Mouse (Mus musculus) embryonic facial prominence, embryonic 10.5 days (tissue): ENCODE measurements around the gene St3gal3. TPM values are rescaled to one million over a fixed set of nuclear protein-coding genes. Genes with fewer than 3 reads are reported as not detected.

Source experiments
- DNase-seq: peaks from one replicate; pipeline ENCODE4 v3.0.0-alpha.2; 2017; ENCODE audit warnings: low spot score
- H3K27ac ChIP-seq: fragments of 300-500 bp; sonication (generic); replicated peaks from 2 replicates; pipeline ENCODE4 v1.5.1; 2016; ENCODE audit warnings: mild to moderate bottlenecking
- H3K27me3 ChIP-seq: fragments of 300-500 bp; sonication (generic); replicated peaks from 2 replicates; pipeline ENCODE4 v1.6.1; 2016; ENCODE audit warnings: low read depth, mild to moderate bottlenecking; ENCODE audit not compliant: poor library complexity, severe bottlenecking
- H3K36me3 ChIP-seq: fragments of 300-500 bp; sonication (generic); replicated peaks from 2 replicates; pipeline ENCODE4 v1.6.1; 2016; ENCODE audit warnings: mild to moderate bottlenecking, moderate library complexity
- H3K4me1 ChIP-seq: fragments of 300-500 bp; sonication (generic); 2 replicates; pipeline ENCODE4 v1.6.1; 2016
- H3K4me3 ChIP-seq: fragments of 300-500 bp; sonication (generic); 2 replicates; pipeline ENCODE4 v1.5.1; 2016; ENCODE audit warnings: mild to moderate bottlenecking, moderate library complexity
- H3K9me3 ChIP-seq: fragments of 300-500 bp; sonication (generic); 2 replicates; pipeline ENCODE4 v1.6.1; 2016; ENCODE audit warnings: mild to moderate bottlenecking
- WGBS: fragments of 180-500 bp; shearing (Covaris S2); methylation state at CpG from one replicate; pipeline ENCODE4 v1.1.7; 2016; 5-methylcytosine and 5-hydroxymethylcytosine counted together
- polyA plus RNA-seq: library from polyadenylated mRNA; unstranded; fragments of >200 nt; fragmentation: Nextera tagmentation; extraction: Ambion mirVana; gene quantifications from 2 replicates; pipeline ENCODE4 v1.2.1, GENCODE M21; 2016

St3gal3 gene
- polyA plus RNA-seq, 1 experiment from 2014 or later: 7.4 TPM

GRCm38 (mm10) chr4:117997381-117998269 lies 137.1 kb downstream of the St3gal3 start:
- peak; percentile 82 for DNase-seq
- Histone ChIP-seq H3K4me1 (peaks cover 58% of the 10 kb centered on the region), H3K27me3 (no peaks in the 10 kb centered on the region; the same call in 1 of the 2 replicates), H3K4me3 (peak overlapping the region; percentile 25; the same call in 1 of the 2 replicates), H3K9me3 (no peaks in the 10 kb centered on the region), H3K36me3 (no peaks in the 10 kb centered on the region), H3K27ac (peak overlapping the region; percentile 48)
- 11% methylated on average over 20 of the region's 20 CpGs for WGBS

- WGBS: 82% methylated on average over 5 of the region's 5 CpGs
- Histone ChIP-seq H3K9me3 (no peaks in the 10 kb centered on the region), H3K27me3 (no peaks in the 10 kb centered on the region; the same call in 1 of the 2 replicates), H3K4me1 (peaks cover 58% of the 10 kb centered on the region), H3K27ac (no peak overlapping the region), H3K4me3 (no peak overlapping the region), H3K36me3 (no peaks in the 10 kb centered on the region)
- no peak for DNase-seq
Observed at GRCm38 (mm10) chr4:117996701-117997100, 138.0 kb downstream of the St3gal3 start.

GRCm38 (mm10) chr4:117995461-117995860 lies 139.3 kb downstream of the St3gal3 start:
- 87% methylated on average over 1 of the region's 1 CpGs for WGBS
- no peaks in the 10 kb centered on the region; the same call in 1 of the 2 replicates for H3K27me3 ChIP-seq

GRCm38 (mm10) chr4:117993421-117993820 lies 141.3 kb downstream of the St3gal3 start:
- no peak overlapping the region for H3K4me3 ChIP-seq
- no peaks in the 10 kb centered on the region for H3K36me3 ChIP-seq
- no peaks in the 10 kb centered on the region for H3K27me3 ChIP-seq
- H3K27ac ChIP-seq: no peak overlapping the region
- H3K9me3 ChIP-seq: no peaks in the 10 kb centered on the region
- 87% methylated on average over 2 of the region's 2 CpGs for WGBS
- DNase-seq: no peak
- H3K4me1 ChIP-seq: peaks cover 34% of the 10 kb centered on the region

More at GRCm38 (mm10) chr4:117995461-117995860, 139.3 kb downstream of the St3gal3 start:
- H3K36me3 ChIP-seq: no peaks in the 10 kb centered on the region
- H3K4me1 ChIP-seq: peaks cover 46% of the 10 kb centered on the region
- no peak overlapping the region for H3K4me3 ChIP-seq
- H3K27ac ChIP-seq: no peak overlapping the region
- no peak for DNase-seq
- no peaks in the 10 kb centered on the region for H3K9me3 ChIP-seq

GRCm38 (mm10) chr4:117992872-117993271 lies 141.8 kb downstream of the St3gal3 start:
- Histone ChIP-seq H3K27ac (no peak overlapping the region), H3K27me3 (no peaks in the 10 kb centered on the region), H3K36me3 (no peaks in the 10 kb centered on the region), H3K4me3 (no peak overlapping the region), H3K9me3 (no peaks in the 10 kb centered on the region), H3K4me1 (peaks cover 29% of the 10 kb centered on the region)
- 62% methylated on average over 7 of the region's 7 CpGs for WGBS
- no peak for DNase-seq

- peaks cover 20% of the 10 kb centered on the region for H3K4me1 ChIP-seq
- H3K27ac ChIP-seq: no peak overlapping the region
- H3K27me3 ChIP-seq: no peaks in the 10 kb centered on the region
- no peaks in the 10 kb centered on the region for H3K36me3 ChIP-seq
- no peak overlapping the region for H3K4me3 ChIP-seq
- DNase-seq: no peak
- H3K9me3 ChIP-seq: no peaks in the 10 kb centered on the region
- WGBS: 89% methylated on average over 3 of the region's 3 CpGs
Observed at GRCm38 (mm10) chr4:117992036-117992435, 142.7 kb downstream of the St3gal3 start.

GRCm38 (mm10) chr4:117991055-117991627 lies 143.6 kb downstream of the St3gal3 start:
- Histone ChIP-seq H3K27me3 (no peaks in the 10 kb centered on the region), H3K36me3 (no peaks in the 10 kb centered on the region), H3K27ac (no peak overlapping the region), H3K9me3 (no peaks in the 10 kb centered on the region), H3K4me1 (peaks cover 14% of the 10 kb centered on the region), H3K4me3 (no peak overlapping the region)
- no peak for DNase-seq
- 91% methylated on average over 8 of the region's 8 CpGs for WGBS

- H3K27me3 ChIP-seq: no peaks in the 10 kb centered on the region
- H3K9me3 ChIP-seq: no peaks in the 10 kb centered on the region
- H3K27ac ChIP-seq: no peak overlapping the region
- peaks cover 10% of the 10 kb centered on the region for H3K4me1 ChIP-seq
- no peak for DNase-seq
- WGBS: 81% methylated on average over 3 of the region's 3 CpGs
- H3K4me3 ChIP-seq: no peak overlapping the region
- no peaks in the 10 kb centered on the region for H3K36me3 ChIP-seq
Observed at GRCm38 (mm10) chr4:117990571-117990970, 144.1 kb downstream of the St3gal3 start.

- Histone ChIP-seq H3K27ac (no peak overlapping the region), H3K9me3 (no peaks in the 10 kb centered on the region), H3K4me1 (peaks cover 10% of the 10 kb centered on the region), H3K4me3 (no peak overlapping the region), H3K27me3 (no peaks in the 10 kb centered on the region), H3K36me3 (0 out of 2 replicates have a peak, but pooled peaks cover 2% of the 10 kb centered on the region)
- 89% methylated on average over 12 of the region's 12 CpGs for WGBS
- no peak for DNase-seq
Observed at GRCm38 (mm10) chr4:117989801-117990200, 144.9 kb downstream of the St3gal3 start.

GRCm38 (mm10) chr4:117986766-117987165 lies 147.9 kb downstream of the St3gal3 start:
- Histone ChIP-seq H3K4me3 (no peak overlapping the region), H3K4me1 (peaks cover 11% of the 10 kb centered on the region; the same call in 1 of the 2 replicates), H3K9me3 (no peaks in the 10 kb centered on the region), H3K36me3 (0 out of 2 replicates have a peak, but pooled peaks cover 2% of the 10 kb centered on the region), H3K27ac (no peak overlapping the region), H3K27me3 (no peaks in the 10 kb centered on the region)
- DNase-seq: no peak
- WGBS: 85% methylated on average over 8 of the region's 8 CpGs

- H3K4me1 ChIP-seq: peaks cover 11% of the 10 kb centered on the region; the same call in 1 of the 2 replicates
- no peaks in the 10 kb centered on the region for H3K9me3 ChIP-seq
- 0 out of 2 replicates have a peak, but pooled peaks cover 2% of the 10 kb centered on the region for H3K36me3 ChIP-seq
- DNase-seq: no peak
- no peak overlapping the region for H3K4me3 ChIP-seq
- WGBS: 84% methylated on average over 8 of the region's 8 CpGs
- H3K27ac ChIP-seq: no peak overlapping the region
- no peaks in the 10 kb centered on the region for H3K27me3 ChIP-seq
Observed at GRCm38 (mm10) chr4:117984993-117985587, 149.6 kb downstream of the St3gal3 start.

- 0 out of 2 replicates have a peak, but pooled peaks cover 2% of the 10 kb centered on the region for H3K36me3 ChIP-seq
- peaks cover 8% of the 10 kb centered on the region; the same call in 1 of the 2 replicates for H3K4me1 ChIP-seq
- DNase-seq: no peak
- H3K27ac ChIP-seq: no peak overlapping the region
- H3K4me3 ChIP-seq: no peak overlapping the region
- H3K9me3 ChIP-seq: no peaks in the 10 kb centered on the region
- H3K27me3 ChIP-seq: no peaks in the 10 kb centered on the region
- WGBS: 85% methylated on average over 3 of the region's 3 CpGs
Observed at GRCm38 (mm10) chr4:117984206-117984605, 150.5 kb downstream of the St3gal3 start.
